Mouse (Mus musculus): ENCODE measurements around the gene Pfkm. TPM values are rescaled to one million over a fixed set of nuclear protein-coding genes. Genes with fewer than 3 reads are reported as not detected.
A peak's percentile ranks its signal among the peaks of the same experiment; 100 is the strongest.

Pfkm gene
- polyA plus RNA-seq, 1 experiment from 2014 or later: 47.5 TPM

- Histone ChIP-seq H3K4me2 (no peak overlapping the region), H3K9me3 (no peaks in the 10 kb centered on the region), H3K9ac (no peak overlapping the region), H3K27me3 (no peaks in the 10 kb centered on the region), H3K36me3 (peaks cover 72% of the 10 kb centered on the region), H3K4me1 (no peaks in the 10 kb centered on the region), H3K4me3 (no peak overlapping the region), H3K27ac (no peak overlapping the region)
- ATAC-seq (ENCODE audit: insufficient number of reproducible peaks, low FRiP score, low TSS enrichment, low read depth): no peak
- WGBS: 87% methylated on average over 8 of the region's 8 CpGs
These were observed 17.9 kb upstream of the Pfkm start for GRCm38 (mm10) chr15:98074521-98074920.

- Histone ChIP-seq H3K9ac (no peak overlapping the region), H3K4me2 (no peak overlapping the region), H3K27ac (no peak overlapping the region), H3K36me3 (peaks cover 70% of the 10 kb centered on the region), H3K9me3 (no peaks in the 10 kb centered on the region), H3K27me3 (no peaks in the 10 kb centered on the region), H3K4me1 (no peaks in the 10 kb centered on the region), H3K4me3 (no peak overlapping the region)
- WGBS: 88% methylated on average over 16 of the region's 16 CpGs
- ATAC-seq (ENCODE audit: insufficient number of reproducible peaks, low FRiP score, low TSS enrichment, low read depth): no peak
These were observed 17.4 kb upstream of the Pfkm start for GRCm38 (mm10) chr15:98075034-98075433.

DNA sequence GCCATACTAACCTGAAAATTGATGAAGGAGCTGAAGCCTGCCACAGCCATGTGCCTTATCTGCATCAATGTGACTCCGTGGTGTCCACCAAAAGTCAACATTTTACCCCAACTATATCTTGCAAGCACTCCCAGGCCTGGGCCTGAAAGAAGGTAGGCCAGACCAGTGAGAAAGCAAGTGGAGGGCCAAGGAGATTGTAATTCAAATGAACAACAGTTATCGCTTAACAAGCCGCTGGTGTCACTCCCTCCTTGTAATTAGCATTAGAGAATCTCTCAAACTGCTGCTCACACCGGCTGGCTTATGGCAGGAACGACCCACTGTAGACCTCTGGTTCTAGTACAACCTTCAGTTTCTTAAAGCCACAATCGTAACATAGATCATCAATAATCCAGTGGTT lies 15.5 kb upstream of the Pfkm start:
- ATAC-seq (ENCODE audit: insufficient number of reproducible peaks, low FRiP score, low TSS enrichment, low read depth): no peak
- Histone ChIP-seq H3K9ac (no peak overlapping the region), H3K36me3 (peaks cover 68% of the 10 kb centered on the region), H3K4me3 (no peak overlapping the region), H3K4me1 (no peaks in the 10 kb centered on the region), H3K4me2 (no peak overlapping the region), H3K27me3 (no peaks in the 10 kb centered on the region), H3K9me3 (no peaks in the 10 kb centered on the region), H3K27ac (no peak overlapping the region)
- WGBS: 91% methylated on average over 6 of the region's 6 CpGs

- H3K4me2 ChIP-seq: no peak overlapping the region
- no peak overlapping the region for H3K27ac ChIP-seq
- WGBS: 75% methylated on average over 1 of the region's 1 CpGs
- no peak overlapping the region for H3K4me3 ChIP-seq
- peaks cover 12% of the 10 kb centered on the region for H3K4me1 ChIP-seq
- H3K9ac ChIP-seq: no peak overlapping the region
- peaks cover 25% of the 10 kb centered on the region for H3K36me3 ChIP-seq
- no peak for ATAC-seq (ENCODE audit: insufficient number of reproducible peaks, low FRiP score, low TSS enrichment, low read depth)
- H3K27me3 ChIP-seq: no peaks in the 10 kb centered on the region
- H3K9me3 ChIP-seq: no peaks in the 10 kb centered on the region
These were observed 3.5 kb upstream of the Pfkm start for GRCm38 (mm10) chr15:98088889-98089288.

GRCm38 (mm10) chr15:98089421-98090183 lies 2.8 kb upstream of the Pfkm start:
- Histone ChIP-seq H3K36me3 (peaks cover 19% of the 10 kb centered on the region), H3K4me1 (peaks cover 13% of the 10 kb centered on the region), H3K4me3 (no peak overlapping the region), H3K9me3 (no peaks in the 10 kb centered on the region), H3K27ac (no peak overlapping the region), H3K4me2 (no peak overlapping the region), H3K27me3 (no peaks in the 10 kb centered on the region), H3K9ac (no peak overlapping the region)
- WGBS: 76% methylated on average over 9 of the region's 9 CpGs
- no peak for ATAC-seq (ENCODE audit: insufficient number of reproducible peaks, low FRiP score, low TSS enrichment, low read depth)

DNA sequence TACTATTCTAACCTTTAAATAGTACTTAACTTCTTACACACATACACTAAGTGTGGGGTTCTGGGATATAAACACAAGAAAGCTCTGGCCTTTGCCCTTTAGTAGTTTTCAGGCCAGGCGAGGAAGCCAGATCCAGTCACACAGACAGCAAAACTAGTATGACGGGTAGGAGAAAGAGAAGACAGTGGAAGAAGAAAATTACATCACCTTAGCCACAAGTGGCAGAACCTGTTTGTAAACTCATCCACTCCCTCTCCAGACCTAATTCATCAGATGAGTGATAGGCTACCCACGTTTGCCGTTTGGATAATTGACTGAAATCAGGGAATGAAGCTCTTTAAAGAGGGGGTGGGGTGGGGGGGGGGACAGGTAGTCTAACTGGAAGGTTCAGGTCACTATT lies 548 bp upstream of the Pfkm start:
- Histone ChIP-seq H3K36me3 (peaks cover 9% of the 10 kb centered on the region; the same call in 1 of the 2 replicates), H3K4me3 (peak overlapping the region; percentile 85), H3K27me3 (no peaks in the 10 kb centered on the region), H3K4me1 (peaks cover 13% of the 10 kb centered on the region), H3K27ac (no peak overlapping the region), H3K9me3 (no peaks in the 10 kb centered on the region), H3K9ac (no peak overlapping the region), H3K4me2 (peak overlapping the region; percentile 63)
- 20% methylated on average over 4 of the region's 4 CpGs for WGBS
- no peak for ATAC-seq (ENCODE audit: insufficient number of reproducible peaks, low FRiP score, low TSS enrichment, low read depth)

DNA sequence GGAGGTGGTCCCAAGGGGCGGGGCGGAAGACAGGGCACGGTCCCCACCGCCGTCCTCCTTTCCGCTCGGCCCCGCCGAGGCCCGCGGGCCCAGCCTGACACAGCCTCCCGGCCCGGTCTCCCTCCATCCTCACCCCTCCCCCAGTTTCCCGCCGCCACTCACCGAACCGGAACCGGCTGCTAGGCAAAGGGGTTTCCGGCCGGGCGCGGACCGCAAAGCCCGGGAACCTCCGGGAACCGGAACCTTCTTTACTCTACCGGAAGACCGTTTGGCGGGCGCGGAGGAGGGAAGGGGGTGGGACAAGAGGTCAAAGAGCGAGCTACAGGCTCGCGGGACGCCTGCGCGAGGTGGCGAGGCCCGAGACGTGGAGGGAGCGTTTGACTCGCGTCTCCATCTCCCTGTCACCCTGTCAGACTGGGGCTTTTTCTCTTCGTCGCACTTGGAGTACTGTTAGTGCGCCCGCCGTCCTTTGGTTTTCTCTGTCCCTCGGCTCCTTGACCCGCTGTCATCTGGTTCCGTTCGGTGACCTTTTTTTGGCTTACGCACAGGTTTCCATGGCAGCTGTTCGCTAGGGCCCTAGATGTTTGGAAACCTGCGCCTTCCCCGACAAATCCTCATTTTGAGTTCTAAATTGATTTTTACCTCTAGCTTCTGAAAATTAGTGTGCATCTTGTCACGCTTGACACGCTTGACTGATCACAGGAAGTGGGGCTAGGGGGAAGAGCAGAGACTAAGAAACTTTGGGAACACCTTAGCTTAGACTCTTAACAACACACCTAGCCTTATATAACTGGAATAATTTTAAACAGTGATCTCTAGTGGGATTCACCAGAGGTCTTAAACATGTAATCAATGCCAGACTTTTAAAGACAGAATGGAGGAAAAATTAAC lies 977 bp downstream of the Pfkm start, which contains the start of gene Senp1:
Gene Senp1 (minus strand): TSS at position 624 of the 891 bp plus-strand sequence.
- WGBS: under 1% methylated on average over 56 of the region's 58 CpGs
- peak within 1 kb of the TSS; percentile 85 for H3K4me3 ChIP-seq
- H3K9ac ChIP-seq: peak within 1 kb of the TSS; percentile 82
- no peaks in the 10 kb centered on the region for H3K9me3 ChIP-seq
- peaks cover 13% of the 10 kb centered on the region for H3K4me1 ChIP-seq
- peak within 1 kb of the TSS; percentile 63 for H3K4me2 ChIP-seq
- no peaks in the 10 kb centered on the region for H3K27me3 ChIP-seq
- ATAC-seq (ENCODE audit: insufficient number of reproducible peaks, low FRiP score, low TSS enrichment, low read depth): peak; percentile 83
- H3K36me3 ChIP-seq: peaks cover 3% of the 10 kb centered on the region; the same call in 1 of the 2 replicates
- peak within 1 kb of the TSS; percentile 95 for H3K27ac ChIP-seq

DNA sequence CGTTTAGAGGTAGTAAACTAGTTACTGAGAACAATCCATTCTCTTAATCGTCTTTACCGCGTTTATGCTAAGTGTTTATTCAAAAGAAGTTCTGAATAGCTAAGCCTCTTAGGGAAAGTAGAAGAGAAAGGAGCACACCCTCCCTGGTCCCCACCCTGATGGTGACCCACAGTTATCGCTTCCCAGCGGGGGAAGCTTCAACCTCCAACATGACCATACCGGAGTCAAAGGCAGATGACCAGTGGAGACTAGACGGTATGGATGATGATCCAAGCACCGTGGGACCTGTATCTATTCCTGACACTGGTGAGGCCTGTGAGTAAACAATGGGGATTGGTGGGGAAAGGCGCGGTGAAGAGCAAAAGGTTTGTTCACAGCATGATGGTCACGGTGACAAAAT lies 2.5 kb downstream of the Pfkm start:
- Histone ChIP-seq H3K27me3 (no peaks in the 10 kb centered on the region), H3K36me3 (no peaks in the 10 kb centered on the region), H3K27ac (no peak overlapping the region), H3K4me3 (no peak overlapping the region), H3K4me2 (no peak overlapping the region), H3K9ac (no peak overlapping the region), H3K4me1 (peaks cover 13% of the 10 kb centered on the region), H3K9me3 (no peaks in the 10 kb centered on the region)
- WGBS: 91% methylated on average over 12 of the region's 12 CpGs
- ATAC-seq (ENCODE audit: insufficient number of reproducible peaks, low FRiP score, low TSS enrichment, low read depth): no peak

DNA sequence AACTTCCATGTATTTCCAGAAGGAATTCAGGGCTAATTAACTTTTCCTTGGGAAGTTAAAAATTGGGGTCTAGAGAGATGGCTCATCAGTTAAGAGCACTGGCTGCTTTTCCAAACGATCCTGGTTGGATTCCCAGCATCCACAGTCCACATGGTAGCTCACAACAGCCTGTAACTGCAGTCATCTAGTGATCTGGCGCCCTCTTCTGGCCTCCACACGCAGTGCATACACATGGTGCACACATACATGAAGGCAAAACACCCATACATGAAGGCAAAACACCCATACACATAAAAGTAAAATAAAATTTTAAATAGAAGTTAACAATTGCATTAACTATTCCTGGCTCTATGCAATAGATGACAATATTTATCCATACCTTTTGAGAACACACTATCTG lies 4.6 kb downstream of the Pfkm start:
- ATAC-seq (ENCODE audit: insufficient number of reproducible peaks, low FRiP score, low TSS enrichment, low read depth): no peak
- no peak overlapping the region for H3K9ac ChIP-seq
- H3K27ac ChIP-seq: no peak overlapping the region
- H3K4me1 ChIP-seq: peaks cover 6% of the 10 kb centered on the region
- 58% methylated on average over 3 of the region's 3 CpGs for WGBS
- no peak overlapping the region for H3K4me3 ChIP-seq
- no peaks in the 10 kb centered on the region for H3K27me3 ChIP-seq
- H3K36me3 ChIP-seq: no peaks in the 10 kb centered on the region
- H3K9me3 ChIP-seq: no peaks in the 10 kb centered on the region
- no peak overlapping the region for H3K4me2 ChIP-seq

GRCm38 (mm10) chr15:98098519-98098918 lies 6.1 kb downstream of the Pfkm start:
- ATAC-seq (ENCODE audit: insufficient number of reproducible peaks, low FRiP score, low TSS enrichment, low read depth): no peak
- Histone ChIP-seq H3K36me3 (no peaks in the 10 kb centered on the region), H3K4me1 (peaks cover 5% of the 10 kb centered on the region), H3K27me3 (no peaks in the 10 kb centered on the region), H3K9me3 (no peaks in the 10 kb centered on the region), H3K4me3 (no peak overlapping the region), H3K4me2 (no peak overlapping the region), H3K9ac (no peak overlapping the region), H3K27ac (no peak overlapping the region)
- WGBS: 86% methylated on average over 9 of the region's 9 CpGs

GRCm38 (mm10) chr15:98102401-98102800 lies 10.0 kb downstream of the Pfkm start:
- no peaks in the 10 kb centered on the region for H3K9me3 ChIP-seq
- no peak overlapping the region for H3K4me3 ChIP-seq
- no peaks in the 10 kb centered on the region for H3K36me3 ChIP-seq
- no peak for ATAC-seq (ENCODE audit: insufficient number of reproducible peaks, low FRiP score, low TSS enrichment, low read depth)
- no peak overlapping the region for H3K9ac ChIP-seq
- no peak overlapping the region for H3K27ac ChIP-seq
- no peak overlapping the region for H3K4me2 ChIP-seq
- WGBS: 81% methylated on average over 6 of the region's 6 CpGs
- 0 out of 2 replicates have a peak, but pooled peaks cover under 1% of the 10 kb centered on the region for H3K4me1 ChIP-seq
- no peaks in the 10 kb centered on the region for H3K27me3 ChIP-seq

DNA sequence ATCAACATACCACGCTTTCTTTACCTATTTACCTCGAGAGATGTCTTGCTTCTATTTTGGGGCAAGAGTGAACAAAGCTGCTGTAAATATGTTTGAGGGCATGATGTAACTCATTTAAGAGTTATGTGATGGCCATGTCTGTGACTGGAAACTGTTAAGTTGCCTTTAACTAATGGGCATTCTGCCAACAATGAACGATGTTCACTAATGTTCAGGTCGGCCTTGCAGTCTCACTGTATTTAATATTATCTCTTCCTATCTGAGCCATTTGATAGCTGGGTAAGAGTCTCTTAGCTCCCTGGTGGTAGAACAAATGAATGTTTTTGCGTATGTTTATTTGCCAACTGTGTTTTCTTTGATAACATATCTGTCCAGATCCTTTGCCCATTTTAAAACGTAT lies 14.1 kb downstream of the Pfkm start:
- Histone ChIP-seq H3K4me2 (no peak overlapping the region), H3K4me1 (peaks cover 17% of the 10 kb centered on the region), H3K4me3 (no peak overlapping the region), H3K9me3 (no peaks in the 10 kb centered on the region), H3K36me3 (no peaks in the 10 kb centered on the region), H3K27ac (no peak overlapping the region), H3K9ac (no peak overlapping the region), H3K27me3 (no peaks in the 10 kb centered on the region)
- WGBS: 64% methylated on average over 6 of the region's 6 CpGs
- ATAC-seq (ENCODE audit: insufficient number of reproducible peaks, low FRiP score, low TSS enrichment, low read depth): no peak
